Mouse (Mus musculus) Muller cell, postnatal 12 days (primary cell): Measurements from ENCODE around the gene Tekt4.

ENCODE experiments used
- DNase-seq: peaks from one replicate; pipeline ENCODE4 v3.0.0-alpha.2; 2015; ENCODE audit errors: inconsistent ontology term

The Tekt4 gene

DNA sequence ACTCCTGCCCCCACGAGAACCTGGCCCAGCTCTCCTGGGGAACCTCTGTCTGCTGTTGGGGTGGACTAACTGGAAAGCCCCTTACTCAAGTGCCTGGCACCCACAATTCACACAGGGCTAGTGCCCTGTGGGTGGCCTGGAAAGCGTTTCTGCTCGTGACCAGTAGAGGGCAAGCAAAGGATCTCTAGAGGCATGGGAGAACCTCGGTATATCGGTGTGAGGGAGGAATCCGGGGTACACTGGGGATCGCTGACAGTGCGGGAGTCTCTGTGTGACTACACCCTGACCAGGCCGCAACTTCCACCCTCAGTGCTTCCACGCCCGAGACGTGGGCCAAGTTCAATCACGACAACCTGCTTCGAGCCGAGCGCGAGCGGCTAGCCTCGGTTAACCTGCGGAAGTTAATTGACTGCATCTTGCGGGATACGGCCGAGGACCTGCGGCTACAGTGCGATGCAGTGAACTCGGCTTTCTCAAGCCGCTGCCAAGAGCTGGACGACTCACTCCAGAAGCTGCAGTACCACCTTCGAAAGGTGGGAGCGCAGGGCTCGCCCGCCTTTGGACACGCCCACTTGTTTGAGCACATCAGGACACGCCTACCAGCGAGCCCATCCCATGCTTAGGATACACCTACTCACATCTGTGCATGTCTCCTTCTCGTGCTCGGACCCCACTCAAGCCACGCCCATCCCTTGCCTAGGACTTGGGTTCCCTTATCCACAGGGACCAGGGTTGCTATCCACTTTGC lies 20.1 kb downstream of the Tekt4 start:
- DNase-seq: peak; percentile 76

GRCm38 (mm10) chr17:25475946-25476744 lies 21.7 kb downstream of the Tekt4 start:
- peak; percentile 57 for DNase-seq

DNA sequence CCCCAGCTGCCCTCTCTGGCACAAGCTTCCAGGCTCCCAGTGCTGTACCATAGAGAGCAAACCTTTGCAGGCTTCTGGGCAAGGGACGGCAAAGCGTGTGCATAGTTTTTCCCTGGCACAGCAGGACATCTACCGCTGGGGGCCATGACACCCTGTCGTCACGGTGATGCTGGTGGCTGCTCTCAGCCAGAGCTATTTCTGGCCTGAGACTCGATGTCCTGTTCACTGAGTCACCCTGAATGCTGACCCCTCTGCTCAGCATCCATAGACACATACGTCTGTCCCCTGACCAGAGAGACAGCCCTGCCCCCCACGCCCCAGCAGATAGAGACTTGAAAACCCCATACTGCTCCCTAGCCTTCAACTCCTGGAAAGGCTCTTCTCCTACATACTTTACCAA lies 25.7 kb downstream of the Tekt4 start:
- DNase-seq: no peak

DNA sequence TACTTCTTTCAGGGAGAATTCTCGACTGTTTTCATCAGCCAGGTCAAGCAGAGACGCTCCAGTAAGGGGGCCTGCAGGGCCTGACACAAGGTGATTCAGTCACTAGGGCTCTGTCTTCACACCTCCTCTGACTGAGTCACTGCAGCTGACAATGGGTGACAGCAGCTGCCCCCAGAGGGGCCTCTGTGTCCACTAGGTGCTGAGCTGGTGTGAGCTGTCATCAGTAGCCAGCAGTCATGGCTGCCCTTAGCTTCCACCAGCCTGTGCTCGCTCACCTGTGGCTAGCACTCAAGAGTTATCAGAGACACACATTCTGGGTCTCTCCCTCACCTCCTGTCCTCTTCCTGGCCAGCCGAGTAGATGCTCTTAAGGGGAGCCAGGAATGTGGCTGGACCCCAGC lies 26.4 kb downstream of the Tekt4 start:
- no peak for DNase-seq

GRCm38 (mm10) chr17:25482092-25482491 lies 27.7 kb downstream of the Tekt4 start:
- peak; percentile 53 for DNase-seq

GRCm38 (mm10) chr17:25497013-25497412 lies 42.6 kb downstream of the Tekt4 start, which contains the start of gene Sstr5:
Gene Sstr5 (minus strand): TSS chr17:25497288.
- no peak for DNase-seq

- DNase-seq: no peak
Observed at GRCm38 (mm10) chr17:25502599-25502998, 48.2 kb downstream of the Tekt4 start.

- DNase-seq: peak; percentile 71
Observed at GRCm38 (mm10) chr17:25507799-25508198, 53.4 kb downstream of the Tekt4 start.

- DNase-seq: peak; percentile 87
Observed at GRCm38 (mm10) chr17:25508860-25509577, 54.6 kb downstream of the Tekt4 start.

GRCm38 (mm10) chr17:25510074-25510830 lies 55.8 kb downstream of the Tekt4 start:
- DNase-seq: no peak

GRCm38 (mm10) chr17:25511876-25512275 lies 57.5 kb downstream of the Tekt4 start:
- DNase-seq: no peak

DNA sequence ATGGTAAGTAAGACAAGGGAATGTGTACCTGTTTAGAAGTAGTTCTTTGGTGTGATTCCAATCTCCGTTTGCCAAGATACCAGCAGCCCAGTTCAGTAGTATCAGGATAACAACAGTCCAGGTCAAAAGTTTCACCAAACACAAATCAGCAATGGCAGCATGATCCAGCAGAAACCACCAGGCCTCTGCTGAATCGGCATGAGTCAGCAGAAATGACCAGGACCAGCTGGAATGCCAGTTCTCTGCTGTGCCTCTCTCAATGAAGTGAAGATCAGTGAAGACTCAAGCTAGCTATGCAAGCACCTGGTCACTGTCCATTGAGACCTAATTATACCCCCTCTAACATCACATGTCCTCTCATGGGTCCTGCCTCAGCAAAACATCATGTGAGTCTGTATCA lies 59.6 kb downstream of the Tekt4 start:
- DNase-seq: no peak

- no peak for DNase-seq
Observed at GRCm38 (mm10) chr17:25516315-25516714, 61.9 kb downstream of the Tekt4 start.

DNA sequence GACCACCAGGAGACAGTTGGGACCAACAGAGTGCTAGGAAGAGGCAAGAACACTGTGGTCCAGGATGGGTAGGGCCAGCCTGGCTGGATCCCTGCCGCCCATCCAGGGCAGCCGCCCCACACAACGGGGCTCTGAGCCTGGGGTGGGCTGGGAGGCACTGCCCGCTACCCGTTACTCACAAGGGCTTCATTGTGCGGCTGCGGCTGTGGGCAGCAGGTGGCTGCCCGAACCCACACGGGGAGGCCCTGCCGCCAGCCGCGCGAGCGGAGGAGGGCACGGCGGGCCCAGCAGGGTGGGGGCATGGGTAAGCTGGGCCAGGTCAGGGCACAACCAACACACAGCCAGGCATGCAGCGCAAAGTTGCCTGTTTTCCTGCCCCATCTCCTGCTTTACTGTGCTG lies 63.7 kb downstream of the Tekt4 start:
- DNase-seq: peak; percentile 88

GRCm38 (mm10) chr17:25519511-25519910 lies 65.1 kb downstream of the Tekt4 start:
- peak; percentile 53 for DNase-seq

GRCm38 (mm10) chr17:25520492-25520891 lies 66.1 kb downstream of the Tekt4 start:
- DNase-seq: no peak

DNA sequence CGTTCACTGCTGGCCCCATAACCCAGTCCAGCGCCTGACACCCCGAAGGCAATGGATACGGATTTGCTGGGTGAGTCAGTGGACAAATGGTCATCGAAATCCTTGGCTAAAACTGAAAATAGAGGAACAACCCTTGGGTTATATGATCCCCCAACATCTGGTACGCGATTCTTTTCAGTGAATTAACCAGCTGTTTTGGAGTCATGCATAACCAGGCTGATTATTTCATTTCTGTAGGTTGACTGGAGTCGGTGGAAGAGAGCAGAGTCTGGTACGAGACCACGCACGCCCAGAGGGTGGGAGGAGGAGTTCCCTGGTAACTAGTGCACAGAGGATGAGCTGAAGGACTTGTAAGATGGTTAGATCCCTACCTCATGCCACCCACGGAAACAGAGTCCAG lies 67.7 kb downstream of the Tekt4 start:
- no peak for DNase-seq
